In the genomic region with DNA sequence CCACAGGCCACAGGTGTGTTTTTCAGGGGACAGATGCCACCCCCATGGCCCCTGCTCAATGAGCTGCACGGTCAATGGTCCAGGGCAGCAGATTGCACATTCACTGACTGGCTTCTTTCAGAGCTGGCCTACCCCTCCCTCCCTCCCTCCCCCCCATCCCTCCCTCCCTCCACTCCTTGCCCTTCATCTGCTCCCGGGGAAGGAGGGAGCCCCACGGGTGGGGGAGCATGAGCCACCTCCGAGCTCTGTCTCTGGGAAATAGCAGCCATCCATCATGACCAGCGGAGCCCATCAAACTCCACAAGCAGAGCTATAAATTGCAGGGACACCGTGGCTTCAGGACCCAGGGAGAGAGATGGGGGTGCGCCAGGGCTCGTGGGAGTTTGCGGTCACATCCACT, we compare ENCODE assay signal across 17 mouse cellular contexts. TPM values are rescaled to one million over a fixed set of nuclear protein-coding genes. Genes with fewer than 3 reads are reported as not detected.
DNase-seq lines count a peak whose midpoint lies in the region; ATAC-seq lines count a peak whose summit lies in the region.
"Had no signal": no experiment of that assay in that cellular context is flagged by ENCODE, and none has a peak within 500 bp of the region (broad histone marks: within the 10 kb centered on the region; RNA-seq: fewer than 3 reads in every experiment).

No protein-coding gene starts in this region.

- no peaks in the 10 kb centered on the region for H3K9me3 ChIP-seq in kidney, embryonic 14.5 days (ENCODE audit: control insufficient read depth, low read length)
- H3K9me3 ChIP-seq in hindbrain, embryonic 13.5 days: no peaks in the 10 kb centered on the region
- no peaks in the 10 kb centered on the region for H3K9me3 ChIP-seq in limb, embryonic 11.5 days (ENCODE audit: control insufficient read depth, low read length)
- H3K9me3 ChIP-seq in neural tube, embryonic 11.5 days (ENCODE audit: control insufficient read depth, low read length): no peaks in the 10 kb centered on the region
- H3K9me3 ChIP-seq: embryonic facial prominence, embryonic 12.5 days; megakaryocyte, embryonic 14.5 days had no signal

- H3K9ac ChIP-seq in kidney, embryonic 14.5 days (ENCODE audit: low read depth, low read length): no peak overlapping the region
- peak overlapping the region; percentile 9; the same call in 1 of the 2 replicates for H3K9ac ChIP-seq in hindbrain, embryonic 13.5 days
- H3K9ac ChIP-seq in limb, embryonic 11.5 days (ENCODE audit: low read length): no peak overlapping the region
- H3K9ac ChIP-seq in neural tube, embryonic 11.5 days (ENCODE audit: low read length): no peak overlapping the region
- H3K9ac ChIP-seq: embryonic facial prominence, embryonic 12.5 days; liver, postnatal 0 days had no signal

- WGBS in kidney, embryonic 14.5 days: 3% methylated on average over 9 of the region's 9 CpGs
- 25% methylated on average over 9 of the region's 9 CpGs for WGBS in hindbrain, embryonic 13.5 days
- 29% methylated on average over 8 of the region's 9 CpGs for WGBS in limb, embryonic 11.5 days
- WGBS in neural tube, embryonic 11.5 days: 15% methylated on average over 9 of the region's 9 CpGs

- no peak overlapping the region for H3K4me2 ChIP-seq in kidney, embryonic 14.5 days (replicated peaks; ENCODE audit: low read depth, low read length)
- no peak overlapping the region for H3K4me2 ChIP-seq in hindbrain, embryonic 13.5 days
- no peak overlapping the region for H3K4me2 ChIP-seq in limb, embryonic 11.5 days (ENCODE audit: low read depth, severe bottlenecking)
- H3K4me2 ChIP-seq in neural tube, embryonic 11.5 days (ENCODE audit: low read depth): no peak overlapping the region
- H3K4me2 ChIP-seq: embryonic facial prominence, embryonic 12.5 days had no signal

- no peak overlapping the region for H3K4me3 ChIP-seq in kidney, embryonic 14.5 days (ENCODE audit: low read length)
- no peak overlapping the region for H3K4me3 ChIP-seq in hindbrain, embryonic 13.5 days
- H3K4me3 ChIP-seq in limb, embryonic 11.5 days (ENCODE audit: low read depth, low read length): no peak overlapping the region
- H3K4me3 ChIP-seq in neural tube, embryonic 11.5 days (ENCODE audit: low read depth, low read length): no peak overlapping the region
- H3K4me3 ChIP-seq: embryonic facial prominence, embryonic 12.5 days; megakaryocyte, embryonic 14.5 days had no signal

- H3K4me1 ChIP-seq in kidney, embryonic 14.5 days (ENCODE audit: control insufficient read depth, insufficient read depth, low read length): peaks cover 24% of the 10 kb centered on the region; the same call in 1 of the 2 replicates
- peaks cover 55% of the 10 kb centered on the region for H3K4me1 ChIP-seq in hindbrain, embryonic 13.5 days (replicated peaks)
- H3K4me1 ChIP-seq in limb, embryonic 11.5 days (ENCODE audit: control insufficient read depth, insufficient read depth, low read length): peaks cover 32% of the 10 kb centered on the region
- H3K4me1 ChIP-seq in neural tube, embryonic 11.5 days (ENCODE audit: control insufficient read depth, insufficient read depth, low read length): peaks cover 27% of the 10 kb centered on the region
- H3K4me1 ChIP-seq: megakaryocyte, embryonic 14.5 days had no signal

- H3K27ac ChIP-seq in kidney, embryonic 14.5 days (ENCODE audit: low read depth, low read length): peak overlapping the region; percentile 42; the same call in 1 of the 2 replicates
- peak overlapping the region; percentile 80 for H3K27ac ChIP-seq in hindbrain, embryonic 13.5 days
- no peak overlapping the region for H3K27ac ChIP-seq in limb, embryonic 11.5 days (replicated peaks; ENCODE audit: low read depth, low read length)
- H3K27ac ChIP-seq in neural tube, embryonic 11.5 days (ENCODE audit: low read depth, low read length): peak overlapping the region; percentile 51; the same call in 1 of the 2 replicates
- H3K27ac ChIP-seq: embryonic facial prominence, embryonic 12.5 days had no signal

- no peak for DNase-seq in kidney, adult 8-10 months
- DNase-seq in limb, embryonic 11.5 days (ENCODE audit: low spot score): peak; percentile 31
- peak; percentile 74 for DNase-seq in neural tube, embryonic 11.5 days (ENCODE audit: low spot score)
- DNase-seq in gastrocnemius, adult 8-10 months (ENCODE audit: low spot score in 2 of 2): no peak
- DNase-seq in cerebellum, adult 9-10 months: no peak
- DNase-seq: cerebellum, adult 18-20 months; kidney, adult 11 months; liver, postnatal 0 days; right cerebral cortex, postnatal 4 days; thymus, postnatal 25 days had no signal

- H3K27me3 ChIP-seq in kidney, embryonic 14.5 days (ENCODE audit: control insufficient read depth, insufficient read depth, low read length): 0 out of 2 replicates have a peak, but pooled peaks cover 5% of the 10 kb centered on the region
- no peaks in the 10 kb centered on the region for H3K27me3 ChIP-seq in hindbrain, embryonic 13.5 days
- H3K27me3 ChIP-seq in limb, embryonic 11.5 days (ENCODE audit: control insufficient read depth, insufficient read depth, low read length): no peaks in the 10 kb centered on the region
- no peaks in the 10 kb centered on the region for H3K27me3 ChIP-seq in neural tube, embryonic 11.5 days (ENCODE audit: control insufficient read depth, insufficient read depth, low read length)
- H3K27me3 ChIP-seq: embryonic facial prominence, embryonic 12.5 days had no signal

- peak; percentile 75 for ATAC-seq in kidney, embryonic 14.5 days (ENCODE audit: low FRiP score, low TSS enrichment)
- peak; percentile 45 for ATAC-seq in hindbrain, embryonic 13.5 days (ENCODE audit: low FRiP score)
- ATAC-seq in limb, embryonic 11.5 days (ENCODE audit: insufficient number of reproducible peaks, low FRiP score, low TSS enrichment, low read depth): no peak
- ATAC-seq in neural tube, embryonic 11.5 days (ENCODE audit: insufficient read depth, low FRiP score, low TSS enrichment): peak; percentile 65
- ATAC-seq: activated CD4-positive, CD25-positive, alpha-beta regulatory T cell, adult 4 months; CD4-positive, CD25-positive, alpha-beta regulatory T cell, adult 4 months; liver, postnatal 0 days had no signal

- H3K36me3 ChIP-seq in kidney, embryonic 14.5 days (ENCODE audit: control insufficient read depth, insufficient read depth, low read length): no peaks in the 10 kb centered on the region
- H3K36me3 ChIP-seq in hindbrain, embryonic 13.5 days: peaks cover 65% of the 10 kb centered on the region
- no peaks in the 10 kb centered on the region for H3K36me3 ChIP-seq in limb, embryonic 11.5 days (ENCODE audit: control insufficient read depth, insufficient read depth, low read length)
- H3K36me3 ChIP-seq in neural tube, embryonic 11.5 days (ENCODE audit: control insufficient read depth, insufficient read depth, low read length): no peaks in the 10 kb centered on the region
- H3K36me3 ChIP-seq: embryonic facial prominence, embryonic 12.5 days had no signal

RNA-seq across cellular contexts. Expression of gene Mgat5b, which starts 16.7 kb away (rescaled TPM):
- 0.21 and 0.23 TPM in 2 replicates for polyA plus RNA-seq in kidney, embryonic 14.5 days (2014; fragmentation: Nextera tagmentation; extraction: Ambion mirVana)
- polyA plus RNA-seq in hindbrain, embryonic 13.5 days (2015; fragmentation: Nextera tagmentation; extraction: Ambion mirVana): 22.8 and 24.5 TPM in 2 replicates
- polyA plus RNA-seq in limb, embryonic 11.5 days (2014; fragmentation: Nextera tagmentation; extraction: Ambion mirVana): 0.62 and 0.99 TPM in 2 replicates
- polyA plus RNA-seq in neural tube, embryonic 11.5 days (2014; fragmentation: Nextera tagmentation; extraction: Ambion mirVana): 7.5 and 8.4 TPM in 2 replicates
- total RNA-seq in gastrocnemius, adult 8-10 months (2022): not detected
- total RNA-seq: granulocyte monocyte progenitor cell, adult 5-6 weeks had no signal
- polyA plus RNA-seq: activated CD4-positive, CD25-positive, alpha-beta regulatory T cell, adult 4 months; CD4-positive, CD25-positive, alpha-beta regulatory T cell, adult 4 months; liver, postnatal 0 days had no signal

Comparison
In these comparisons a context has a peak if more than half of its experiments do, and no peak if none do; other contexts are left out.
1. DNase-seq: peak in limb, embryonic 11.5 days (single experiment) and neural tube, embryonic 11.5 days (single experiment); none in kidney, adult 8-10 months (0 of 2), gastrocnemius, adult 8-10 months (0 of 2) and cerebellum, adult 9-10 months (single experiment).